Mouse (Mus musculus) liver, postnatal 0 days (tissue): ENCODE data around the gene Thap8. TPM values are rescaled to one million over a fixed set of nuclear protein-coding genes. Genes with fewer than 3 reads are reported as not detected.

Source experiments
- ATAC-seq: fragments of 200-750 bp; cut with Nextera tagmentation; 2 replicates; pipeline ENCODE4 v1.8.0; 2017; ENCODE audit warnings: mild to moderate bottlenecking, moderate library complexity
- DNase-seq: peaks from one replicate; pipeline ENCODE4 v3.0.0-alpha.2; 2016
- H3K27ac ChIP-seq: fragments of 300-500 bp; sonication (generic); 2 replicates; pipeline ENCODE4 v1.5.1; 2014; ENCODE audit warnings: antibody characterized with exemption, moderate library complexity, mild to moderate bottlenecking, low read depth
- H3K27me3 ChIP-seq: fragments of 300-500 bp; sonication (generic); 2 replicates; pipeline ENCODE4 v1.6.1; 2014; ENCODE audit warnings: low read length, control low read depth, mixed read lengths; ENCODE audit not compliant: insufficient read depth
- H3K36me3 ChIP-seq: fragments of 300-500 bp; sonication (generic); replicated peaks from 2 replicates; pipeline ENCODE4 v1.6.1; 2014; ENCODE audit warnings: mild to moderate bottlenecking, control low read depth, low read length, moderate library complexity, mixed read lengths; ENCODE audit not compliant: insufficient read depth
- H3K4me1 ChIP-seq: fragments of 300-500 bp; sonication (generic); 2 replicates; pipeline ENCODE4 v1.6.1; 2014; ENCODE audit warnings: antibody characterized with exemption, mild to moderate bottlenecking, control low read depth; ENCODE audit not compliant: insufficient read depth
- H3K4me2 ChIP-seq: fragments of 300-500 bp; sonication (generic); 2 replicates; pipeline ENCODE4 v1.6.1; 2014; ENCODE audit warnings: low read depth, mild to moderate bottlenecking, low read length, moderate library complexity, mixed read lengths
- H3K4me3 ChIP-seq: fragments of 300-500 bp; sonication (generic); 2 replicates; pipeline ENCODE4 v1.5.1; 2014; ENCODE audit warnings: low read depth, low read length
- H3K9ac ChIP-seq: fragments of 300-500 bp; sonication (generic); replicated peaks from 2 replicates; pipeline ENCODE4 v1.6.1; 2014; ENCODE audit warnings: mild to moderate bottlenecking, moderate library complexity
- H3K9me3 ChIP-seq: fragments of 300-500 bp; sonication (generic); 2 replicates; pipeline ENCODE4 v1.6.1; 2016; ENCODE audit warnings: mild to moderate bottlenecking, control low read depth, low read length, mixed read lengths
- CTCF ChIP-seq: sonication (generic); IDR thresholded peaks from 2 replicates; pipeline ENCODE4 v1.5.1; 2016; ENCODE audit warnings: antibody characterized with exemption, low read depth
- EP300 ChIP-seq: IDR thresholded peaks from 2 replicates; pipeline ENCODE4 v1.6.1; 2016; ENCODE audit warnings: antibody characterized with exemption, low read depth, mild to moderate bottlenecking
- WGBS: fragments of 180-500 bp; shearing (Covaris S2); extraction: QIAGEN DNeasy Blood & Tissue Kit; methylation state at CpG from one replicate; pipeline ENCODE4 v1.1.7; 2014; ENCODE audit not compliant: insufficient replicate concordance; 5-methylcytosine and 5-hydroxymethylcytosine counted together
- polyA plus RNA-seq: library from polyadenylated mRNA; unstranded; fragments of >200 nt; fragmentation: Nextera tagmentation; extraction: Ambion mirVana; gene quantifications from 2 replicates; pipeline ENCODE4 v1.2.1, GENCODE M21; 2015

Gene Thap8
- polyA plus RNA-seq, 1 experiment from 2014 or later: 0.15 TPM

DNA sequence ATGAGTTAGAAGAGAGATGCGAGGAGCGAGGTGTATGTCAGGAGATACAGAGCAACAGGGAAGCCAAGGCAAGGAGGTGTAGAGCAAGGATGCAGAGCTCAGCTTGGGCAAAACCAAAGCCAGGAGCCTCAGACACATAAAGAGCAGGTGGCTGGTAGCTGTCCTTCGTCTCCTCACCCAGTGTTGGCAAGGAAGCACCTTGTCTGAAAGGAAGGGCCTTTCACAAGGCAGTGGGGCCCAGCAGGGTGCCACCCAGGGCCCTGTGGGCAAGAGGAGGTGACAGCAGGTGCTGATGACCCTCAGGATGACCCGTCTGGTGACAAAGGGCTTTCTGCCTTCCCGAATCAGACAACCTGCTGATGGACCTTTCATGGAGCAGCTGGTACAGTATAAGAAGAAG is 54.7 kb downstream of the Thap8 start:
- Histone ChIP-seq H3K4me3 (no peak overlapping the region), H3K27me3 (peaks cover 10% of the 10 kb centered on the region; the same call in 1 of the 2 replicates), H3K4me2 (no peak overlapping the region), H3K9ac (no peak overlapping the region), H3K36me3 (no peaks in the 10 kb centered on the region), H3K27ac (no peak overlapping the region), H3K4me1 (peaks cover 8% of the 10 kb centered on the region), H3K9me3 (no peaks in the 10 kb centered on the region)
- 49% methylated on average over 5 of the region's 5 CpGs for WGBS
- DNase-seq (no peak), ATAC-seq (no peak)
- TF ChIP-seq CTCF (no peak), EP300 (no peak)

GRCm38 (mm10) chr7:30335688-30336087 is 55.8 kb downstream of the Thap8 start:
- Histone ChIP-seq H3K4me3 (no peak overlapping the region), H3K9ac (no peak overlapping the region), H3K4me1 (peaks cover 8% of the 10 kb centered on the region), H3K9me3 (no peaks in the 10 kb centered on the region), H3K4me2 (no peak overlapping the region), H3K27me3 (peaks cover 10% of the 10 kb centered on the region; the same call in 1 of the 2 replicates), H3K27ac (no peak overlapping the region), H3K36me3 (no peaks in the 10 kb centered on the region)
- DNase-seq (no peak), ATAC-seq (no peak)
- WGBS: 77% methylated on average over 6 of the region's 6 CpGs
- TF ChIP-seq CTCF: no peak
- no peak for TF ChIP-seq EP300

DNA sequence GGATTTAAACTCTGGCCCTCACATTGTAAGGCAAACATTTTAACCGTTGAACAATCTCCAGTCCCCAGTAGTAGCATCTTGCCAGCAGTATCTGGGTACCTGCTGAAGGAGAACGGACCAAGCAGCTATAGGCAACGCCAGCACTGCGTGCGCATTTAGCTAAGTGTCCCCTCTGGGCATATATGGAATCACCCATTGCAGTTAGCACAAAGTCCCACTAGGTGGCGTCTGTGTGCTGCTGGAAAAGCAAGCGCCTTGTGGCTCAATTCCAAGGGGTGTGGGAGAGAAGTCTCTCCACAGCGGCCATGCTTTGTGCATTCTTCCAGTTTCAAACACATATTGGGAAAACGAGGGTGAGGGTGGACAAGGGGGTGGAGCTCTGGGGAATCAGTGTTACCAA is 56.5 kb downstream of the Thap8 start:
- H3K27ac ChIP-seq: no peak overlapping the region
- no peaks in the 10 kb centered on the region for H3K9me3 ChIP-seq
- DNase-seq (peak; percentile 86), ATAC-seq (peak; percentile 49; the same call in 1 of the 2 replicates)
- TF ChIP-seq EP300 (no peak), CTCF (peak; percentile 91)
- no peak overlapping the region for H3K9ac ChIP-seq
- H3K4me3 ChIP-seq: no peak overlapping the region
- H3K4me2 ChIP-seq: no peak overlapping the region
- peaks cover 8% of the 10 kb centered on the region for H3K4me1 ChIP-seq
- no peaks in the 10 kb centered on the region for H3K36me3 ChIP-seq
- peaks cover 10% of the 10 kb centered on the region; the same call in 1 of the 2 replicates for H3K27me3 ChIP-seq
- WGBS: 3% methylated on average over 9 of the region's 9 CpGs

DNA sequence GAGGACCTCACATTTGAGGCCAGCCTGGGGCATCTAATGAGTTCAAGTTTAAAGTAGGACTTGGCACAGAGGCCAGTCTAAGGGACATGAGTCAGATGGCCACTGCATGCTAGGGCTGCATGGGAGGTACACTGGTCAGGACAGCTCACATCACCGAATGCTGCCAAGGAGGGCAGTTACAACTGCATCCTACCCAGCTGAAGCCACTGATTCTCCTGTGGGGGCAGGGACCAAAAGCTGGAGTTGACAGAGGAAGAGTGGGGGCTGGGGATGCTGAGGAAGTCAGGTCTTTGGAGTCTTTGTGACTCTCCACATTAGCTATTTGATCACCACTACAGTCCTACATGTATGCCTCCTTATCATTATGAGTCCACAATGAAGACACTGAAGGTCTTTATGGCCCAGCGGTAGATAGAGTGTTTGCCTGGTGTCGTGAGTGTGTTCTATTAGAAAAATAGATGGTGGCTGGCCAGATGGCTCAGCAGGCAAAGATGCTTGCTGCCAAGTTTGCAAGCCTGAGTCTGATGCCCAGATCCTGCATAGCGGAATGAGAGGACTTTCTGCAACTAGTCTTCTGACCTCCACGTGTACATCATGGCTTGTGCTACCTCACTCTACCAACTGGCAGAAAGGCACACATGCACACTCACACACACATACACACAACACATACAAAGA is 59.7 kb downstream of the Thap8 start:
- WGBS: 65% methylated on average over 5 of the region's 5 CpGs
- no peak overlapping the region for H3K9ac ChIP-seq
- H3K4me3 ChIP-seq: no peak overlapping the region
- H3K4me2 ChIP-seq: no peak overlapping the region
- ATAC-seq (no peak), DNase-seq (no peak)
- no peaks in the 10 kb centered on the region for H3K9me3 ChIP-seq
- H3K4me1 ChIP-seq: no peaks in the 10 kb centered on the region
- H3K36me3 ChIP-seq: no peaks in the 10 kb centered on the region
- peaks cover 10% of the 10 kb centered on the region; the same call in 1 of the 2 replicates for H3K27me3 ChIP-seq
- TF ChIP-seq EP300 (no peak), CTCF (no peak)
- H3K27ac ChIP-seq: no peak overlapping the region

Other genes starting within 250 kb of the Thap8 start
- gene Zfp14, start 228.7 kb upstream of the Thap8 start, polyA plus RNA-seq: 0.31 and 0.36 TPM in 2 replicates
- 0.54 and 0.68 TPM in 2 replicates for gene Zfp82, start 207.2 kb upstream of the Thap8 start, polyA plus RNA-seq
- gene Gm26920, start 189.7 kb upstream of the Thap8 start, polyA plus RNA-seq: not detected in 2 replicates
- gene Zfp566, start 189.6 kb upstream of the Thap8 start, polyA plus RNA-seq: 1.2 and 1.7 TPM in 2 replicates
- gene Zfp260, start 185.3 kb upstream of the Thap8 start, polyA plus RNA-seq: 10.1 and 10.7 TPM in 2 replicates
- gene Zfp382, start 158.2 kb upstream of the Thap8 start, polyA plus RNA-seq: 0.54 and 0.75 TPM in 2 replicates
- gene Zfp146, start 110.3 kb upstream of the Thap8 start, polyA plus RNA-seq: 2.1 and 3.1 TPM in 2 replicates
- gene Cox7a1, start 96.0 kb upstream of the Thap8 start, polyA plus RNA-seq: 7.0 and 15.1 TPM in 2 replicates
- 30.2 and 30.6 TPM in 2 replicates for gene Capns1, start 81.3 kb upstream of the Thap8 start, polyA plus RNA-seq
- gene Polr2i, start 48.1 kb upstream of the Thap8 start, polyA plus RNA-seq: 42.9 and 43.3 TPM in 2 replicates
- gene Tbcb, start 47.8 kb upstream of the Thap8 start, polyA plus RNA-seq: 41.8 and 42.1 TPM in 2 replicates
- gene Ovol3, start 44.4 kb upstream of the Thap8 start, polyA plus RNA-seq: not detected in 2 replicates
- gene Wdr62, start 325 bp downstream of the Thap8 start, polyA plus RNA-seq: 3.1 and 3.4 TPM in 2 replicates
- gene Clip3, start 11.6 kb downstream of the Thap8 start, polyA plus RNA-seq: 0.34 and 0.59 TPM in 2 replicates
- gene Alkbh6, start 28.6 kb downstream of the Thap8 start, polyA plus RNA-seq: 23.1 and 23.9 TPM in 2 replicates
- 11.4 and 12.8 TPM in 2 replicates for gene Syne4, start 34.7 kb downstream of the Thap8 start, polyA plus RNA-seq
- gene E130208F15Rik, start 41.6 kb downstream of the Thap8 start, polyA plus RNA-seq: not detected in 2 replicates
- gene Sdhaf1, start 43.8 kb downstream of the Thap8 start, polyA plus RNA-seq: 14.0 TPM in 2 replicates
- 7.4 and 8.3 TPM in 2 replicates for gene Lrfn3, start 82.7 kb downstream of the Thap8 start, polyA plus RNA-seq
- 221 and 231 TPM in 2 replicates for gene Tyrobp, start 133.7 kb downstream of the Thap8 start, polyA plus RNA-seq
- 17.4 and 17.6 TPM in 2 replicates for gene Hcst, start 139.8 kb downstream of the Thap8 start, polyA plus RNA-seq
- 1.7 and 2.3 TPM in 2 replicates for gene Nfkbid, start 141.6 kb downstream of the Thap8 start, polyA plus RNA-seq
- gene Aplp1, start 165.4 kb downstream of the Thap8 start, polyA plus RNA-seq: 1.2 and 1.6 TPM in 2 replicates
- 0.05 TPM in 1 of 2 replicates, not detected in the other for gene Kirrel2, start 177.6 kb downstream of the Thap8 start, polyA plus RNA-seq
- gene Nphs1, start 178.2 kb downstream of the Thap8 start, polyA plus RNA-seq: 0.06 and 0.07 TPM in 2 replicates
- 203 and 205 TPM in 2 replicates for gene Prodh2, start 213.5 kb downstream of the Thap8 start, polyA plus RNA-seq